Mouse (Mus musculus) myocyte (in vitro differentiated cells): ENCODE measurements at regions not wholly inside any gene's neighbourhood (a gene's known extent, or its start where the extent isn't known, plus 50 kb on each side); places are given as distances from the start of the nearest gene placed in this dataset.

Experiments
- H3K27me3 ChIP-seq: one replicate; pipeline ENCODE4 v1.6.1; 2011; ENCODE audit not compliant: control insufficient read depth, insufficient read depth, insufficient read length
- H3K36me3 ChIP-seq: one replicate; pipeline ENCODE4 v1.6.1; 2011; ENCODE audit not compliant: control insufficient read depth, insufficient read depth
- H3K4me2 ChIP-seq: one replicate; pipeline ENCODE4 v1.6.1; 2011; ENCODE audit warnings: low read depth, control low read depth
- H3K4me3 ChIP-seq: one replicate; pipeline ENCODE4 v1.5.1; 2011; ENCODE audit warnings: mild to moderate bottlenecking, control low read depth, moderate library complexity
- H3K79me2 ChIP-seq: one replicate; pipeline ENCODE4 v1.6.1; 2011; ENCODE audit not compliant: control insufficient read depth, insufficient read depth
- H3ac ChIP-seq: one replicate; pipeline ENCODE4 v1.6.1; 2011; ENCODE audit not compliant: control insufficient read depth, insufficient read length
- CEBPB ChIP-seq: IDR thresholded peaks from 2 replicates; pipeline ENCODE4 v1.6.1; 2011; ENCODE audit warnings: mild to moderate bottlenecking, moderate library complexity; ENCODE audit not compliant: poor library complexity, insufficient read depth, severe bottlenecking
- E2F4 ChIP-seq: IDR thresholded peaks from one replicate; pipeline ENCODE4 v1.6.1; 2011; ENCODE audit warnings: mild to moderate bottlenecking, control low read depth, moderate library complexity; ENCODE audit not compliant: insufficient read depth
- MAX ChIP-seq: IDR thresholded peaks from one replicate; pipeline ENCODE4 v1.6.1; 2011; ENCODE audit warnings: low read depth, mild to moderate bottlenecking, control low read depth
- MYOD1 ChIP-seq, 3 experiments: IDR thresholded peaks; one replicate each; pipeline ENCODE4 v1.6.1; 2011; ENCODE audit warnings: control low read depth in 2 of 3, low read depth in 2 of 3, mild to moderate bottlenecking in 2 of 3, moderate library complexity in 1 of 3; ENCODE audit not compliant: insufficient read length in 2 of 3, control insufficient read depth in 1 of 3
- MYOG ChIP-seq, 3 experiments: IDR thresholded peaks; one replicate each; pipeline ENCODE4 v1.6.1; 2011; ENCODE audit warnings: control low read depth in 2 of 3, low read depth in 2 of 3, mild to moderate bottlenecking in 2 of 3; ENCODE audit not compliant: insufficient read length in 2 of 3, control insufficient read depth in 1 of 3, insufficient read depth in 1 of 3
- POLR2A ChIP-seq: IDR thresholded peaks from one replicate; pipeline ENCODE4 v1.6.1; 2011; ENCODE audit warnings: low read depth, mild to moderate bottlenecking, control low read depth, moderate library complexity; ENCODE audit not compliant: insufficient read length
- POLR2AphosphoS2 ChIP-seq: IDR thresholded peaks from one replicate; pipeline ENCODE4 v1.6.1; 2011; ENCODE audit warnings: low read depth, control low read depth; ENCODE audit not compliant: insufficient read length
- REST ChIP-seq: IDR thresholded peaks from one replicate; pipeline ENCODE4 v1.6.1; 2011; ENCODE audit warnings: mild to moderate bottlenecking, control low read depth, moderate library complexity; ENCODE audit not compliant: insufficient read depth, insufficient read length
- SRF ChIP-seq: IDR thresholded peaks from one replicate; pipeline ENCODE4 v1.6.1; 2011; ENCODE audit warnings: low read depth; ENCODE audit not compliant: control insufficient read depth, insufficient read length
- TCF12 ChIP-seq: IDR thresholded peaks from one replicate; pipeline ENCODE4 v1.6.1; 2011; ENCODE audit warnings: mild to moderate bottlenecking, control low read depth; ENCODE audit not compliant: poor library complexity, insufficient read depth, severe bottlenecking
- TCF3 ChIP-seq: IDR thresholded peaks from one replicate; pipeline ENCODE4 v1.6.1; 2011; ENCODE audit warnings: low read depth, control low read depth; ENCODE audit not compliant: insufficient read length
- USF1 ChIP-seq: IDR thresholded peaks from one replicate; pipeline ENCODE4 v1.6.1; 2011; ENCODE audit warnings: low read depth, mild to moderate bottlenecking, control low read depth, moderate library complexity

- H3K27me3 ChIP-seq: no peaks in the 10 kb centered on the region
- TF ChIP-seq USF1 (no peak), POLR2A (no peak), POLR2AphosphoS2 (no peak), CEBPB (no peak), REST (no peak), SRF (no peak), MYOD1 (IDR thresholded peaks at IDR 0.05; ENCODE audit: control insufficient read depth in 1 of 3, insufficient read length in 2 of 3, low read depth in 2 of 3) (no peak), MAX (no peak), TCF12 (no peak), MYOG (IDR thresholded peaks at IDR 0.05; ENCODE audit: control insufficient read depth in 1 of 3, insufficient read depth in 1 of 3, insufficient read length in 2 of 3, low read depth in 2 of 3) (no peak), E2F4 (no peak), TCF3 (no peak)
- no peak overlapping the region for H3ac ChIP-seq
- no peak overlapping the region for H3K4me3 ChIP-seq
- no peaks in the 10 kb centered on the region for H3K36me3 ChIP-seq
- no peak overlapping the region for H3K4me2 ChIP-seq
- no peaks in the 10 kb centered on the region for H3K79me2 ChIP-seq
These were observed 250.9 kb downstream of the Gm19410 start for GRCm38 (mm10) chr8:36016321-36017114.

- H3K4me2 ChIP-seq: no peak overlapping the region
- H3K27me3 ChIP-seq: no peaks in the 10 kb centered on the region
- no peak overlapping the region for H3ac ChIP-seq
- H3K79me2 ChIP-seq: no peaks in the 10 kb centered on the region
- H3K4me3 ChIP-seq: no peak overlapping the region
- H3K36me3 ChIP-seq: no peaks in the 10 kb centered on the region
- TF ChIP-seq TCF3 (no peak), E2F4 (no peak), MYOD1 (IDR thresholded peaks at IDR 0.05; ENCODE audit: control insufficient read depth in 1 of 3, insufficient read length in 2 of 3, low read depth in 2 of 3) (no peak), MYOG (IDR thresholded peaks at IDR 0.05; ENCODE audit: control insufficient read depth in 1 of 3, insufficient read depth in 1 of 3, insufficient read length in 2 of 3, low read depth in 2 of 3) (no peak), POLR2A (no peak), MAX (no peak), REST (no peak), CEBPB (no peak), POLR2AphosphoS2 (no peak), SRF (no peak), USF1 (no peak), TCF12 (no peak)
These were observed 253.6 kb downstream of the Gm19410 start for GRCm38 (mm10) chr8:36018993-36019753.

- Histone ChIP-seq H3K27me3 (no peaks in the 10 kb centered on the region), H3K79me2 (no peaks in the 10 kb centered on the region), H3K4me3 (no peak overlapping the region), H3ac (no peak overlapping the region), H3K36me3 (no peaks in the 10 kb centered on the region), H3K4me2 (no peak overlapping the region)
- TF ChIP-seq SRF (no peak), MAX (no peak), TCF3 (no peak), TCF12 (no peak), POLR2AphosphoS2 (no peak), E2F4 (no peak)
These were observed 254.3 kb downstream of the Gm19410 start for GRCm38 (mm10) chr8:36019895-36020294.

GRCm38 (mm10) chr8:36027586-36027985 lies 262.0 kb downstream of the Gm19410 start:
- Histone ChIP-seq H3K4me2 (no peak overlapping the region), H3K27me3 (no peaks in the 10 kb centered on the region), H3ac (no peak overlapping the region), H3K4me3 (no peak overlapping the region), H3K79me2 (no peaks in the 10 kb centered on the region), H3K36me3 (no peaks in the 10 kb centered on the region)
- TF ChIP-seq TCF3: no peak
- TF ChIP-seq MYOD1 (IDR thresholded peaks at IDR 0.05; ENCODE audit: control insufficient read depth in 1 of 3, insufficient read length in 2 of 3, low read depth in 2 of 3): no peak
- TF ChIP-seq MAX: no peak
- no peak for TF ChIP-seq SRF
- no peak for TF ChIP-seq POLR2AphosphoS2
- TF ChIP-seq MYOG (IDR thresholded peaks at IDR 0.05; ENCODE audit: control insufficient read depth in 1 of 3, insufficient read depth in 1 of 3, insufficient read length in 2 of 3, low read depth in 2 of 3): no peak
- TF ChIP-seq CEBPB: no peak
- no peak for TF ChIP-seq REST
- no peak for TF ChIP-seq USF1
- no peak for TF ChIP-seq TCF12
- no peak for TF ChIP-seq POLR2A
- TF ChIP-seq E2F4: no peak
